Mouse (Mus musculus) right cerebral cortex, adult 18-20 months (tissue): ENCODE measurements around the gene Flot1.
A peak's percentile ranks its signal among the peaks of the same experiment; 100 is the strongest.

Experiments used
- DNase-seq: peaks from one replicate; pipeline ENCODE4 v3.0.0; 2022; ENCODE audit warnings: mixed read lengths

The Flot1 gene

GRCm38 (mm10) chr17:35812307-35812706 lies 10.7 kb upstream of the Flot1 start:
- DNase-seq = no peak

DNA sequence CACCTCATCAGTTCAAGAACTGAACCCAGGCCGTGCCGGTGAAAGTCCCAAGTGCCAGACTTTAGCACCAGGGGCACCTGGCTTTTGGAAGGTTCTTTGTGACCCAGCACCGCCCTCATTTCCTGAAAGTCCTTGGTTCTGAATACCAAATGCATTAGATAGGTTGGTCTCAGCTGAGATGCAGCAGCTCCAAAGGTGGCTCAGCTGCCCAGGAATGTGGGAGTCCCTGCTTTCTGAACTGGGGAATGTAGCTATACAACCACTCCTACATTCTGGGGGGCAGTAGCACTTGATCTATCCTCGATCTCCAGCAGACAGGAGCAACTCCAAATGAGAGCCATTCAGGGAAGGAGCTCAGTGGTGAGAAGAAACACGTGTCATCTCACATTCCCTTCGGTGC lies 10.3 kb upstream of the Flot1 start:
- DNase-seq = no peak

DNA sequence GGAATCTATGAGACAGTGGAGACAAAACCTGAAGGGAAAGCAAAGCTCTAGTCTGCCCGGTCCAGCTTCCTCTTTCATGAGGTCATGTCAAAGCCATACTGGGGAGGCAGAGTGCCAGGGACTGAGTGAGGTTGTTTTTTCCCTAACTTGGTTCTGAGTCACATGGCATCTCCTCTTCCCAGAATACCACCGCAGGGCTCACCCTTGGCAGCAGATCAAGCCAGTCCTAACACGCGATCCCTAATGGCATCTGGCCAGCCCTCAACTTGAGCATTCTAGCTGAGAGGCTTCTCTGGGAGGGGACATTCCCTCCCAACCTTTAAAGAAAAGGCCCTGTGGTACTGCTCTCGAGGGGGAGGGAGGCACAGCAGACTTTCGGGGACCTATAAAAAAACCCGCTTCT lies 9.8 kb upstream of the Flot1 start:
- DNase-seq = peak; percentile 46

DNA sequence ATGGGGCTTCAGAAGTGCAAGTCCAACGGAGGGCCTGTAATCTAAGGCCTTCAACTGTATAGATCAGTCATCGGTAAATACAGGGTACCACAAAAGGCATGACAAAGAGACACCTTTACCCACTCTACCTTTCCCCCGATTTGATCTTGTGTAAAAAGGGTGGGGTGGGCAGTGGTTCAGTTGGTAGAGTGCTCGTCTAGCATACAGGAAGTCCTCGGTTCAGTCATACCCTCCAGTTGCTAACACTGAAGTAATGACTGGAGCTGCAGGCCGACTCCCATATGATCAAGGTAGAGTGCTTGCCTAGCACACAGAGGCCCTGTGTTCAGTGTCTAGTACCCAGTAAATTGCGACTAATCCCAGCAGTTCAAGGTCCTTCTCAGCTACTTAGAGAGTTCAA lies 9.4 kb upstream of the Flot1 start:
- DNase-seq = no peak

GRCm38 (mm10) chr17:35814678-35815077 lies 8.4 kb upstream of the Flot1 start:
- no peak for DNase-seq

DNA sequence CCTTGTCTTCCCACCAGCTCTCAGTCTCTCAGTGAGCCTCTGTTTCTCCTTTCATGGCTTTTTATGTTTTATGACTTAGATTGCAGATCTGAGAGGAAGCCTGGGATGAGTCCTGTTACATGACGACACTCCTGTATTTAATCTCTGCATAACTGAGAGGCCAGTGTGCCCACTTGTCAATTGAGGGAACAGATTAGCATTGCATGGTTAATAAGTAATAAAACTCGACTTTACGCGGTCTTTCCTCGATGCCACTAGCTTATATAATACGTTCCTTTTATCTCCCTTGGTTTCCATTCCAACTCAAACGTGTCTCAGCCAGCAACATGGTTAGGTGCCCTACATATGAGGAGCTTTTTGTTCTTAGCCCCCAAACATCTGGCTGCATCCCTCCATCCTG lies 7.2 kb upstream of the Flot1 start:
- DNase-seq = no peak

DNA sequence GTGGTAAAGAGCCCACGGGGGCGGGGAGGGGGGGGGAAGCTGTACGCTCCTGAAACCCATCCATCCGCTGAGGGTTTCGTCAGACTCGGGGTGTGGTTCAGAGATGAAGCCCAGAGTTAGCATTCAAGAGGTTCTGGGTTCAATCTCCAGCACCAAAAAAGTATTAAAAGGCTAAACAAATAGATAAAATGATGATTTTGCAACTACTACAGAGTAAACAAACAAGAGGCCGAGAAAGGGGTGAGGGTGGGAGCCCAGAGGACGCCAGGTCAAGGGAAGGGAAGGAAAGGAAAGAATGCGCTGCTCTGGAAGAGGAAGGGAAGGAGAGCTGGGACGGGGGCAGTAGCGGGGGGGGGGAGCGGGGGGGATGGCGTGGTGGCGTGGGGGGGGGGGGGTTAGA lies 6.3 kb upstream of the Flot1 start:
- DNase-seq = no peak

GRCm38 (mm10) chr17:35817226-35817625 lies 5.8 kb upstream of the Flot1 start:
- DNase-seq = no peak

DNA sequence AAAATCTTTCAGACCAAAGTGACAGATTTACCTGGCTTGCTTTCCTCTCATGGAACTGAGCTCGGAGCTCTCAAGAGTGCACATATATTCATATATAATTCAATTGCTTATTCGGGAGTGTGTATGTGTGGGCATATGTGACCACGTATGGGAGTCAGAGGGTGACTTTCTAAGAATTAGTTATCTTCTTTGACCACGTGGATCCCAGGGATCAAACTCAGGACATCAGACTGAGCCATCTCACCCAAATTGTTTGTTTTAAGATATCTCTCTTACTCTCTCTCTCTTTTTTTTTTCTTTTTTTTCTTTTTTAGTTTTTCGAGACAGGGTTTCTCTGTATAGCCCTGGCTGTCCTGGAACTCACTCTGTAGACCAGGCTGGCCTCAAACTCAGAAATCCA lies 2.9 kb upstream of the Flot1 start:
- DNase-seq = no peak

DNA sequence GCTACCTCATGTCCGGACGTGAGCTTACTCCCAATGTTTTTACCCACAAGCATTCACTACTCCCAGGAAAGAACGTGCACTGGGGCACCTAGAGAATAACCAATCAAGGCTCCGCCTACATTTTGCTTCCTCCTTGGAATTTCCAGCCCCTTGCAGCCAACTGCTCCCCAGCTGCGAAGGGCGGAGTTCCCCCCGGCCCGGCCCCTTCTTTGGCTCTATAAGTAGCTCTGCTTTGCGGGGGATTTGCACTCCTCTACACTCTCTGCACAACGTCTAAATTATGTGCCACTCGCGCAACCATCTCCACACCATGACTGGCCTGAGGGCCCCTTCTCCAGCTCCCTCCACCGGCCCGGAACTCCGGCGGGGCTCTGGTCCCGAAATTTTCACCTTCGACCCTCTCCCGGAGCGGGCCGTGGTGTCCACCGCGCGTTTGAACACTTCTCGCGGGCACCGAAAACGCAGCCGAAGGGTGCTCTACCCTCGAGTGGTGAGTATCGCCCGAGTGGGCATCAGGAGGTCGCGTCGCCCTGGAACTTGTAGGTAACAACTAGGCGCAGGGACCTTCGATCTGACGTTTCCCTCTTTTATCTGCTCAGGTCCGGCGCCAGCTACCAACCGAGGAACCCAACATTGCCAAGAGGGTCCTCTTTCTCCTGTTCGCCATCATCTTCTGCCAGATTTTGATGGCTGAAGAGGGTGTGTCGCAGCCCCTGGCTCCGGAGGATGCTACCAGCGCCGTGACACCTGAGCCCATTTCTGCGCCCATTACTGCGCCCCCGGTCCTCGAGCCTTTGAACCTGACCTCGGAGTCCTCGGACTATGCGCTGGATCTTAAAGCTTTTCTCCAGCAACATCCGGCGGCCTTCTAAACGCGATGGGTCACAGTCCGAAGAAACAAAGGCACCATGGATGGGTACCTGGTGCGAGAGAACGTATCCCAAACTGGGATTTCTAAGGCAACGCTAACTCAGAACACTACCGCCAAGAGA lies 1.3 kb upstream of the Flot1 start, which contains the start of gene Ier3:
Gene Ier3 (plus strand): TSS at position 246 of the 992 bp plus-strand sequence.
- peak; percentile 74 for DNase-seq

DNA sequence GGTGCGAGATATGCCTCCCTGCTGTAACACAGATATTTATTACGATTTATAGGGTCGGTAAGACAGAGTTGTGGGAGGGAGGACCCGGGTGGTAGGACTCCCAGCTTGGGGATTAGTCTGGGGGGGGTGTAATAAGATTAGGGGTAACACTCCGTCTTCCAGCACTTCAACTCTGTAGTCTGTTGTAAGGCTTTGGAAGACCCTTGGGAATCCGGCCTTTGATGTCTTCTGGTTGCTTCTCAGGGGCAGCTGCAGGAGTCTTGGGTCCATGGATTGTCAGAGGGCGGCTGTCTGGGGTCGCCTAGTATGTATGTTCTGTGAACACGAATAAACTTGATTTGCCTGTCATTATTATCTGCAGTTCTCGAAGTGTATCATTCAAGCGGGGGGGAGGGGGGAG lies 466 bp upstream of the Flot1 start:
- no peak for DNase-seq

GRCm38 (mm10) chr17:35824402-35824801 lies 1.4 kb downstream of the Flot1 start:
- no peak for DNase-seq

GRCm38 (mm10) chr17:35825109-35825850 lies 2.2 kb downstream of the Flot1 start:
- DNase-seq = no peak

- peak; percentile 89 for DNase-seq
Observed at GRCm38 (mm10) chr17:35829737-35830136, 6.7 kb downstream of the Flot1 start.

GRCm38 (mm10) chr17:35832400-35833238 lies 9.6 kb downstream of the Flot1 start:
- no peak for DNase-seq

DNA sequence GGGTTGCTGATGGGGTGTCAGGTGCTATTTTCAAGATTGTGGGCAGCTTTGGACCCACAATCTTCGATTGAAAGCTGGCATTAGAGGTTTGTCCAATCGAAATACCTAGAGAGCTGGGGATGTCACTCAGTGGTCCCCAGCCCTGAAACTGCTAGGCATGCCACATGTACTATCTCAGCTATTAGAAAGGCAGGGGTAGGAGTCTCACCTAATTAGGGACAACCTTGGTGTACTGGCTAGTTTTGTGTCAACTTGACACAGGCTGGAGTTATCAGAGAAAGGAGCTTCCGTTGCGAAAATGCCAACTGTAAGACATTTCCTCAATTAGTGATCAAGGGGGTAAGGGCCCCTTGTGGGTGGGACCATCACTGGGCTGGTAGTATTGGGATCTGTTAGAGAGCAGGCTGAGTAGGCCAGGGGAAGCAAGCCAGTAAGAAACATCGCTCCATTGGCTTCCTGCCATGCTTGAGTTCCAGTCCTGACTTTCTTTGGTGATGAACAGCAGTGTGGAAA lies 10.3 kb downstream of the Flot1 start:
- DNase-seq = no peak

DNA sequence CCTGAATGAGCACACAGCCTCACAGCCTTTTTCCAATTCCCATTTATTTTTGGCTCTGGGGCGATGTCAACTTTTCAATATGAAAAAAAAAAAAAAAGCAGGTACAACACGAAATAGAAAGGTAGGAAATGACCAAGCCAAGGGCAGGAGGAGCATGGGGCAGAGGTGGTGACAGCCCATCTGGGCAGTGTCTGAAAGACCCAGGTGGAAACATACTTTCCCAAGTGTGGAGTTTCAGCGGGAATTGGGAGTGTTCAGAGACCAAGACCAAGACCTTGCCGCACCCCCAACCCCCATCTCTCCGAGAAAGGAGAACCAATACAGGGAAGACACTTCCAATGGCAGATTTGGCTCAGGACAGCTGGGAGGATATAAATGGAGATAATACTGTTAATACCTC lies 10.9 kb downstream of the Flot1 start:
- DNase-seq = no peak

GRCm38 (mm10) chr17:35834696-35835422 lies 11.8 kb downstream of the Flot1 start:
- no peak for DNase-seq

DNA sequence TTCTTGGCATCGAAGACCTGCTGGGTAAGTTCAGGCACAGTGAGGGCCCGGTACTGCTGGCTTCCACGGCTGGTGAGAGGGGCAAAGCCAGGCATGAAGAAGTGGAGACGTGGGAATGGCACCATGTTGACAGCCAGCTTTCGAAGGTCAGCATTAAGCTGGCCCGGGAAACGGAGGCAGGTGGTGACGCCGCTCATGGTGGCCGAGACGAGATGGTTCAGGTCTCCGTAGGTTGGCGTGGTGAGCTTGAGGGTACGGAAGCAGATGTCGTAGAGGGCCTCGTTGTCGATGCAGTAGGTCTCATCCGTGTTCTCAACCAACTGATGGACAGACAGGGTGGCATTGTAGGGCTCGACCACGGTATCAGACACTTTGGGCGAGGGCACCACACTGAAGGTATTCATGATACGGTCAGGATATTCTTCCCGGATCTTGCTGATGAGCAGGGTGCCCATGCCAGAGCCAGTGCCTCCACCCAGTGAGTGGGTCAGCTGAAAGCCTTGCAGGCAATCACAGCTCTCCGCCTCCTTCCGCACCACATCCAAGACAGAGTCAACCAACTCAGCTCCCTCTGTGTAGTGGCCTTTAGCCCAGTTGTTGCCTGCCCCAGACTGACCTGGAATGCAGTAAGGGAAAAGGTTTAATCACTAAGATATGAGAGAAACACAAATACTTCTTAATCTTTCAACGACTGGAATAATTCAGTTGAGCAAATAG lies 12.6 kb downstream of the Flot1 start:
- DNase-seq = no peak

- peak; percentile 90 for DNase-seq
Observed at GRCm38 (mm10) chr17:35836178-35836965, 13.3 kb downstream of the Flot1 start.
